Mouse (Mus musculus) erythroblast, embryonic 14.5 days (primary cell): ENCODE results near the gene Akap13.

Experiments used
- GATA1 ChIP-seq: IDR thresholded peaks from 2 replicates; pipeline ENCODE4 v1.6.1; 2012; ENCODE audit warnings: low read length, inconsistent platforms, mixed read lengths
- TAL1 ChIP-seq: IDR thresholded peaks from 3 replicates; pipeline ENCODE4 v1.6.1; 2012; ENCODE audit warnings: low read length, inconsistent platforms, mixed read lengths

DNA sequence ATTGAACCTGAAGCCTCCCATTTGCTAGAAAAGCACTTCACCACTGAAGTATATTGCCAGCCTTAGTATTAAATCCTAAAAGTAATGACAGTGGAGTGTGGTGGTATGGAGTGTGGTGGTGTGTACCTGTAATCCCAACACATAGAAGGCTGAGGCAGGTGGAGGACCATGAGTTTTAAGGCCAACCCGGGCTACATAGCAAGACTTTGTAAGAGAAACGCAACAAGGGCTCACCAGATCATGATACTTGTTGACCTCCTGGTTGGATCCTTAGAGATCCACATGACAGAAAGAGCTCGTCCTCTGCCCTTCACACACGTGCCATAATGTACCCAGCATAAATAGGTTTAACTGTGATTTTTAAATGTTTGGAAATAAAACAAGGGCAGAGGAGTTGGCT, 254.6 kb downstream of the Akap13 start:
- TF ChIP-seq TAL1: no peak
- TF ChIP-seq GATA1: no peak
